In the genomic region with DNA sequence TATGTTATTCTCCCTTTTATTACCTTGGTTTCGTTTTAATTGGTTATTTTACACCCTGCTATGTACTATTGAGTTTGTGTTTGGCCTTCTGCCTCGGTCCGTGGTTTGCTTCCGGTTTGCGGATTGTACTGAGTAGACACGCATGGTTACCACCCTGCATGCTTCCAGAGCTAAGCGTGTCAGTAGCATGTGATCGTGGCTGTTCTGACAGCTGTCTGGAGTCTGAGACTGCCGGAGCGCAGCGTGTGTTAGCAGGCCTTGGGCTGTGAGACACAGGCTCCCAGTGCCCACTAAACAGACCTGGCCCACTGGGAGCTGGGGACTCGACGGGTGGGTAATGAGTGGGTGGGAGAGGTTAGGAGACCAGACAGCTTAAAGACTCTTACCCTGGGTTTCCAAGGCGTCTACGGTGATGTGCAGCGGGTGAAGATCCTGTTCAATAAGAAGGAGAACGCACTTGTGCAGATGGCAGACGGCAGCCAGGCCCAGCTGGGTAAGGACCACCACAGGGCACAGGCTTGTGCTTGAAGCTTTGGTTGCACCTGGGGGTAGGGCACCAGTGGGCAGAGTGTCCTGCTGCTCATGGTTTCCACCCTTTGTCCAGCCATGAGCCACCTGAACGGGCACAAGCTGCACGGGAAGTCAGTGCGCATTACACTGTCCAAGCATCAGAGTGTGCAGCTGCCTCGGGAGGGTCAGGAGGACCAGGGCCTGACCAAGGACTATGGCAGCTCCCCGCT, we compare ENCODE assay signal across 16 mouse cellular contexts. TPM values are rescaled to one million over a fixed set of nuclear protein-coding genes. Genes with fewer than 3 reads are reported as not detected.
DNase-seq lines count a peak whose midpoint lies in the region; ATAC-seq and TF ChIP-seq lines count a peak whose summit lies in the region.
"Had no signal": no experiment of that assay in that cellular context is flagged by ENCODE, and none has a peak within 500 bp of the region (broad histone marks: within the 10 kb centered on the region; RNA-seq: fewer than 3 reads in every experiment).

No protein-coding gene starts in this region.

- 92% methylated on average over 23 of the region's 23 CpGs for WGBS in forebrain, embryonic 10.5 days
- WGBS in forebrain, postnatal 0 days: 81% methylated on average over 23 of the region's 23 CpGs
- 75% methylated on average over 23 of the region's 23 CpGs for WGBS in kidney, embryonic 16.5 days

- peaks cover 100% of the 10 kb centered on the region for H3K36me3 ChIP-seq in forebrain, embryonic 10.5 days (replicated peaks)
- H3K36me3 ChIP-seq in forebrain, postnatal 0 days (ENCODE audit: insufficient read depth): peaks cover 84% of the 10 kb centered on the region
- peaks cover 75% of the 10 kb centered on the region for H3K36me3 ChIP-seq in kidney, embryonic 16.5 days (ENCODE audit: insufficient read depth, low read length)

- H3K9me3 ChIP-seq in forebrain, embryonic 10.5 days: no peaks in the 10 kb centered on the region
- H3K9me3 ChIP-seq in forebrain, postnatal 0 days (ENCODE audit: low read length): no peaks in the 10 kb centered on the region
- no peaks in the 10 kb centered on the region for H3K9me3 ChIP-seq in kidney, embryonic 16.5 days (ENCODE audit: low read length)
- H3K9me3 ChIP-seq: G1E; heart, embryonic 13.5 days; limb, embryonic 13.5 days had no signal

- ATAC-seq in forebrain, postnatal 0 days: no peak
- no peak for ATAC-seq in kidney, embryonic 16.5 days (ENCODE audit: low FRiP score, low TSS enrichment)
- ATAC-seq: liver, postnatal 0 days had no signal

- DNase-seq in forebrain, embryonic 10.5 days (ENCODE audit: extremely low spot score, low spot score): no peak
- no peak for DNase-seq in forebrain, postnatal 0 days
- no peak for DNase-seq in kidney, adult 8-10 months
- DNase-seq in 3134 (ENCODE audit: extremely low read depth, insufficient read length, low spot score): peak; percentile 37
- peak; percentile 16 for DNase-seq in induced T-regulatory cell, adult 2 months (ENCODE audit: low read depth)
- no peak for DNase-seq in layer of hippocampus, postnatal 10 days (ENCODE audit: low spot score in 2 of 2)
- no peak for DNase-seq in retina, embryonic 14.5 days (ENCODE audit: low spot score)
- DNase-seq: B cell, adult 2 months; embryo, embryonic 11 days; layer of hippocampus, postnatal 36 days; liver, postnatal 0 days had no signal

- H3K4me3 ChIP-seq in forebrain, embryonic 10.5 days: peak overlapping the region; percentile 5; the same call in 1 of the 2 replicates
- no peak overlapping the region for H3K4me3 ChIP-seq in forebrain, postnatal 0 days (ENCODE audit: low read depth, low read length)
- H3K4me3 ChIP-seq in kidney, embryonic 16.5 days (ENCODE audit: low read length): no peak overlapping the region
- H3K4me3 ChIP-seq: heart, embryonic 13.5 days; limb, embryonic 13.5 days had no signal

- no peak overlapping the region for H3K9ac ChIP-seq in forebrain, postnatal 0 days
- no peak overlapping the region for H3K9ac ChIP-seq in kidney, embryonic 16.5 days (replicated peaks; ENCODE audit: low read length)
- H3K9ac ChIP-seq: heart, embryonic 13.5 days; liver, postnatal 0 days had no signal

- no peaks in the 10 kb centered on the region for H3K27me3 ChIP-seq in forebrain, embryonic 10.5 days (ENCODE audit: poor library complexity, severe bottlenecking)
- no peaks in the 10 kb centered on the region for H3K27me3 ChIP-seq in forebrain, postnatal 0 days (ENCODE audit: insufficient read depth, low read length)
- H3K27me3 ChIP-seq in kidney, embryonic 16.5 days (ENCODE audit: insufficient read depth, low read length): no peaks in the 10 kb centered on the region
- H3K27me3 ChIP-seq: heart, embryonic 13.5 days; limb, embryonic 13.5 days had no signal

- peaks cover 48% of the 10 kb centered on the region for H3K4me1 ChIP-seq in forebrain, embryonic 10.5 days
- H3K4me1 ChIP-seq in forebrain, postnatal 0 days (ENCODE audit: insufficient read depth): peaks cover 15% of the 10 kb centered on the region
- peaks cover 56% of the 10 kb centered on the region for H3K4me1 ChIP-seq in kidney, embryonic 16.5 days (ENCODE audit: insufficient read depth, low read length)

- no peak for TF ChIP-seq CTCF in forebrain, postnatal 0 days (IDR thresholded peaks at IDR 0.05; ENCODE audit: low read depth)

- H3K27ac ChIP-seq in forebrain, embryonic 10.5 days: no peak overlapping the region
- no peak overlapping the region for H3K27ac ChIP-seq in forebrain, postnatal 0 days (ENCODE audit: low read depth, low read length)
- H3K27ac ChIP-seq in kidney, embryonic 16.5 days (ENCODE audit: low read length): peak overlapping the region; percentile 53; the same call in 1 of the 2 replicates
- H3K27ac ChIP-seq: heart, embryonic 13.5 days had no signal

- H3K4me2 ChIP-seq in forebrain, postnatal 0 days (ENCODE audit: low read depth): no peak overlapping the region
- H3K4me2 ChIP-seq in kidney, embryonic 16.5 days (replicated peaks; ENCODE audit: low read depth, low read length): no peak overlapping the region
- H3K4me2 ChIP-seq: heart, embryonic 13.5 days; limb, embryonic 13.5 days had no signal

RNA-seq across cellular contexts. Expression of gene Ptbp1, which starts 8.0 kb away (rescaled TPM):
- 370 and 377 TPM in 2 replicates for polyA plus RNA-seq in forebrain, embryonic 10.5 days (2016; fragmentation: Nextera tagmentation; extraction: Ambion mirVana)
- 92.9 and 97.3 TPM in 2 replicates for total RNA-seq in forebrain, postnatal 0 days (2014; rRNA removed)
- polyA plus RNA-seq in forebrain, postnatal 0 days (2015; fragmentation: Nextera tagmentation; extraction: Ambion mirVana): 53.7 and 55.7 TPM in 2 replicates
- 431 and 491 TPM in 2 replicates for polyA plus RNA-seq in kidney, embryonic 16.5 days (2015; fragmentation: Nextera tagmentation; extraction: Ambion mirVana)
- 10 to 100 TPM; 63.8 to 66.5 TPM for total RNA-seq in layer of hippocampus, postnatal 10 days (2021)

RNA-seq across cellular contexts. Expression of gene Prtn3, which starts 12.1 kb away (rescaled TPM):
- polyA plus RNA-seq in forebrain, embryonic 10.5 days (2016; fragmentation: Nextera tagmentation; extraction: Ambion mirVana): 8.1 TPM in 2 replicates
- 4.9 and 7.8 TPM in 2 replicates for total RNA-seq in forebrain, postnatal 0 days (2014; rRNA removed)
- 14.9 and 15.4 TPM in 2 replicates for polyA plus RNA-seq in forebrain, postnatal 0 days (2015; fragmentation: Nextera tagmentation; extraction: Ambion mirVana)
- 7.9 and 8.2 TPM in 2 replicates for polyA plus RNA-seq in kidney, embryonic 16.5 days (2015; fragmentation: Nextera tagmentation; extraction: Ambion mirVana)
- total RNA-seq in layer of hippocampus, postnatal 10 days (2021): 1 to 10 TPM; 3.6 to 3.7 TPM
- total RNA-seq: gastrocnemius, adult 8-10 months had no signal

RNA-seq across cellular contexts. Expression of gene Plppr3, which starts 12.2 kb away (rescaled TPM):
- polyA plus RNA-seq in forebrain, embryonic 10.5 days (2016; fragmentation: Nextera tagmentation; extraction: Ambion mirVana): 91.4 and 102 TPM in 2 replicates
- total RNA-seq in forebrain, postnatal 0 days (2014; rRNA removed): 427 and 473 TPM in 2 replicates
- polyA plus RNA-seq in forebrain, postnatal 0 days (2015; fragmentation: Nextera tagmentation; extraction: Ambion mirVana): 309 and 328 TPM in 2 replicates
- 72.7 and 78.6 TPM in 2 replicates for polyA plus RNA-seq in kidney, embryonic 16.5 days (2015; fragmentation: Nextera tagmentation; extraction: Ambion mirVana)
- total RNA-seq in layer of hippocampus, postnatal 10 days (2021): 100 to 1,000 TPM; 113 TPM

RNA-seq across cellular contexts. Expression of gene Elane, which starts 23.8 kb away (rescaled TPM):
- polyA plus RNA-seq in forebrain, embryonic 10.5 days (2016; fragmentation: Nextera tagmentation; extraction: Ambion mirVana): not detected in 2 replicates
- total RNA-seq in forebrain, postnatal 0 days (2014; rRNA removed): not detected in 2 replicates
- polyA plus RNA-seq in forebrain, postnatal 0 days (2015; fragmentation: Nextera tagmentation; extraction: Ambion mirVana): 0.15 TPM in 1 of 2 replicates, not detected in the other
- 0.60 and 0.76 TPM in 2 replicates for polyA plus RNA-seq in kidney, embryonic 16.5 days (2015; fragmentation: Nextera tagmentation; extraction: Ambion mirVana)
- not detected for total RNA-seq in layer of hippocampus, postnatal 10 days (2021)
- total RNA-seq: G1E; gastrocnemius, adult 8-10 months; layer of hippocampus, postnatal 36 days had no signal

RNA-seq across cellular contexts. Expression of gene Cfd, which starts 28.4 kb away (rescaled TPM):
- not detected in 2 replicates for polyA plus RNA-seq in forebrain, embryonic 10.5 days (2016; fragmentation: Nextera tagmentation; extraction: Ambion mirVana)
- total RNA-seq in forebrain, postnatal 0 days (2014; rRNA removed): not detected in 2 replicates
- not detected in 2 replicates for polyA plus RNA-seq in forebrain, postnatal 0 days (2015; fragmentation: Nextera tagmentation; extraction: Ambion mirVana)
- not detected in 2 replicates for polyA plus RNA-seq in kidney, embryonic 16.5 days (2015; fragmentation: Nextera tagmentation; extraction: Ambion mirVana)
- total RNA-seq in layer of hippocampus, postnatal 10 days (2021): not detected
- total RNA-seq: G1E; layer of hippocampus, postnatal 36 days had no signal
- polyA plus RNA-seq: G1E; heart, embryonic 13.5 days; limb, embryonic 13.5 days; liver, postnatal 0 days had no signal

Comparison
In these comparisons a context has a peak if more than half of its experiments do, and no peak if none do; other contexts are left out.
1. DNase-seq: peak in 3134 (single experiment) and induced T-regulatory cell, adult 2 months (single experiment); none in forebrain, embryonic 10.5 days (single experiment), forebrain, postnatal 0 days (single experiment), kidney, adult 8-10 months (0 of 2), layer of hippocampus, postnatal 10 days (0 of 2) and retina, embryonic 14.5 days (single experiment).